Mouse (Mus musculus) liver, embryonic 11.5 days (tissue): ENCODE measurements at regions not wholly inside any gene's neighbourhood (a gene's known extent, or its start where the extent isn't known, plus 50 kb on each side); places are given as distances from the start of the nearest gene placed in this dataset.

Source experiments
- ATAC-seq: fragments of 200-750 bp; cut with Nextera tagmentation; replicated peaks from 2 replicates; pipeline ENCODE4 v1.8.0; 2017; ENCODE audit warnings: moderate number of reproducible peaks, mild to moderate bottlenecking, moderate TSS enrichment, moderate library complexity; ENCODE audit not compliant: low FRiP score
- DNase-seq: peaks from one replicate; pipeline ENCODE4 v3.0.0-alpha.2; 2017; ENCODE audit warnings: low spot score
- H3K27ac ChIP-seq: fragments of 300-500 bp; sonication (generic); 2 replicates; pipeline ENCODE4 v1.5.1; 2014; ENCODE audit warnings: mild to moderate bottlenecking, low read depth, low read length, control low read depth
- H3K27me3 ChIP-seq: fragments of 300-500 bp; sonication (generic); replicated peaks from 2 replicates; pipeline ENCODE4 v1.6.1; 2014; ENCODE audit warnings: low read length, mixed read lengths; ENCODE audit not compliant: control insufficient read depth, insufficient read depth
- H3K36me3 ChIP-seq: fragments of 300-500 bp; sonication (generic); 2 replicates; pipeline ENCODE4 v1.6.1; 2014; ENCODE audit warnings: mild to moderate bottlenecking, low read length, moderate library complexity, mixed read lengths; ENCODE audit not compliant: control insufficient read depth, insufficient read depth
- H3K4me1 ChIP-seq: fragments of 300-500 bp; sonication (generic); replicated peaks from 2 replicates; pipeline ENCODE4 v1.6.1; 2014; ENCODE audit warnings: low read length, mixed read lengths; ENCODE audit not compliant: control insufficient read depth, insufficient read depth
- H3K4me2 ChIP-seq: fragments of 300-500 bp; sonication (generic); 2 replicates; pipeline ENCODE4 v1.6.1; 2014; ENCODE audit warnings: mild to moderate bottlenecking, control low read depth, moderate library complexity
- H3K4me3 ChIP-seq: fragments of 300-500 bp; sonication (generic); 2 replicates; pipeline ENCODE4 v1.5.1; 2014; ENCODE audit warnings: low read depth, low read length, control low read depth
- H3K9ac ChIP-seq: fragments of 300-500 bp; sonication (generic); 2 replicates; pipeline ENCODE4 v1.6.1; 2014; ENCODE audit warnings: low read depth, low read length, control low read depth
- H3K9me3 ChIP-seq: fragments of 300-500 bp; sonication (generic); 2 replicates; pipeline ENCODE4 v1.6.1; 2016; ENCODE audit warnings: low read length, inconsistent platforms, mixed read lengths; ENCODE audit not compliant: control insufficient read depth
- WGBS: fragments of 180-500 bp; shearing (Covaris S2); extraction: QIAGEN DNeasy Blood & Tissue Kit; methylation state at CpG from one replicate; pipeline ENCODE4 v1.1.7; 2014; 5-methylcytosine and 5-hydroxymethylcytosine counted together

DNA sequence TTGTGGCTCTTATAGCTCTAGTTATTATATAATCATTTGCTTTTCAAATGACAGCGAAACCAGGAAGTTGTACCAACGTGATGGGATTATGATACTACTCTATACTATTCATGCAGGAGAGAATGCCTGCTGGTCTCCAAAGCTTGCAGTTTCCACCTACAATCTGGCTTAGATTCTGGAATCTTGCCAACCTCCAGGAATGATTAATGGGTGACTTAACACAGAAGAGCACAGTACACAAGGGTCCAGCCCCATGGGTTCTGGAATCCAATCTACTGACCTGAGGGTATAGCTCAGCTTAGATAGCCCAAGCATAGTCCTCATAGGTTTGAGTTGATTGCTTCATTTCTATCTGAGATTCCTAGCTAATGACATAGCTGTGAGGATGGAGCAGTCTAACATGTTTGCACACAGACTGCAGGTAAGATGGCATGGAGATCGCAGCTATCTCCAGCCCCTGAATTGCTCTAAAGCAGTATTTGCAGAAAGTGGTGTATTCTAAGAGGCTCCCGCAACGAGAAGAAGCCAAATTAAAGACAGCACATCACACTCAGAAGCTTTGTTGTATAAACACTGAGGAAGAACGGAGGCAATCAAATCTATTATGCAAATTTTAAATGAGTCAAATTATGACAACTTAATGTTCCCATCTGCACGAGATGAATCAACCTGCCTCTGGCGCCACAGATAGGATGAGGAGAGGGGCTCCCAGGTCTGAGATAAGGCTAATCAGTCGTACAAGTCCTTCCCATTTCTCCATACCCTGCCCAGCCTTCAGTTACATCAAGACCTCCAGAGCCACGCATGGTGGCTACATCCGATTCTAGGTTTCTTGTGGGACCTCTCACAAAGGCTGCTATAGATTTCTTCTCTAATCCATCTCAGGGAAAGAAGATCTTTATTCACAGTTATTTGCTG, 160.7 kb upstream of the Tgfbr2 start:
- no peaks in the 10 kb centered on the region for H3K9me3 ChIP-seq
- H3K4me1 ChIP-seq = peaks cover 14% of the 10 kb centered on the region
- no peak overlapping the region for H3K9ac ChIP-seq
- no peak overlapping the region for H3K27ac ChIP-seq
- 0 out of 2 replicates have a peak overlapping the region, but pooled peaks have one; percentile 35 for H3K4me2 ChIP-seq
- WGBS = 57% methylated on average over 11 of the region's 11 CpGs
- no peaks in the 10 kb centered on the region for H3K36me3 ChIP-seq
- ATAC-seq = peak; percentile 90
- H3K4me3 ChIP-seq = no peak overlapping the region
- no peaks in the 10 kb centered on the region for H3K27me3 ChIP-seq
- no peak for DNase-seq

GRCm38 (mm10) chr9:116333956-116334463, 158.8 kb upstream of the Tgfbr2 start:
- no peak overlapping the region for H3K4me2 ChIP-seq
- no peaks in the 10 kb centered on the region for H3K9me3 ChIP-seq
- 64% methylated on average over 6 of the region's 6 CpGs for WGBS
- ATAC-seq = no peak
- H3K4me1 ChIP-seq = peaks cover 14% of the 10 kb centered on the region
- H3K9ac ChIP-seq = no peak overlapping the region
- no peaks in the 10 kb centered on the region for H3K27me3 ChIP-seq
- H3K4me3 ChIP-seq = no peak overlapping the region
- H3K36me3 ChIP-seq = no peaks in the 10 kb centered on the region
- DNase-seq = no peak
- H3K27ac ChIP-seq = no peak overlapping the region

DNA sequence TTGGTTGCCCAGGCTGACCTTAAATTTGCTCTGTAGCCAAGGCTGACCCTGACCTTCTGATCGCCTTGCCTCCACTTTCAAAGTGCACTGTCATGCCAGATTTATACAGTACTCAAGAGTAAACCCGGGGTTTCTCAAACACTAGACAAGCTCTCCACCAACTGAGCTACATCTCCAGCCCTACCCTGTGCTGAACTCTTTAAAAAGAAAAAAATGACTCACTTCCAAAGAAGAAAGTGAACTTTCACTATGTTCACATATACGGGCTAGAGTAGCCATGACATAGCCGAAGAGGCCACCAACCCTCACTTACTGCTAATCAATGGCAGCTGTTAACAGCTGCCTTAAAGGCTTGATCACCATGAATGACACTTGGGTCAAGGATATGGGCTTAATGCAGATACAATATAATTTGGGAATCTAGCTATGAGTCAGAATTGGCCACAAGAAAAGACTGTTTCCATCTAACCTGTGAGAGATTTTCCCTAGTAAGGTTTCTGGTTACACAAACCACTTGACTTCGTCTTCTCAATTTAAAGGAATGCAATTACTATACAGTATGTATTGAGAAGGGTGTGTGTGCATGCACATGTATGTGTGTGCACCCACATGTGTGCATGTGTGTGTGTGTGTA, 157.4 kb upstream of the Tgfbr2 start:
- no peak overlapping the region for H3K9ac ChIP-seq
- no peak overlapping the region for H3K4me2 ChIP-seq
- H3K4me1 ChIP-seq = peaks cover 7% of the 10 kb centered on the region; the same call in 1 of the 2 replicates
- ATAC-seq (no peak), DNase-seq (no peak)
- WGBS = 79% methylated on average over 5 of the region's 5 CpGs
- H3K9me3 ChIP-seq = no peaks in the 10 kb centered on the region
- no peak overlapping the region for H3K4me3 ChIP-seq
- no peak overlapping the region for H3K27ac ChIP-seq
- H3K36me3 ChIP-seq = no peaks in the 10 kb centered on the region
- no peaks in the 10 kb centered on the region for H3K27me3 ChIP-seq

- no peak overlapping the region for H3K4me2 ChIP-seq
- no peaks in the 10 kb centered on the region for H3K36me3 ChIP-seq
- peaks cover 6% of the 10 kb centered on the region; the same call in 1 of the 2 replicates for H3K4me1 ChIP-seq
- no peaks in the 10 kb centered on the region for H3K27me3 ChIP-seq
- H3K9ac ChIP-seq = no peak overlapping the region
- WGBS = 82% methylated on average over 2 of the region's 2 CpGs
- DNase-seq (no peak), ATAC-seq (no peak)
- no peak overlapping the region for H3K27ac ChIP-seq
- H3K4me3 ChIP-seq = no peak overlapping the region
- no peaks in the 10 kb centered on the region for H3K9me3 ChIP-seq
Observed at GRCm38 (mm10) chr9:116331406-116331805, 156.2 kb upstream of the Tgfbr2 start.

DNA sequence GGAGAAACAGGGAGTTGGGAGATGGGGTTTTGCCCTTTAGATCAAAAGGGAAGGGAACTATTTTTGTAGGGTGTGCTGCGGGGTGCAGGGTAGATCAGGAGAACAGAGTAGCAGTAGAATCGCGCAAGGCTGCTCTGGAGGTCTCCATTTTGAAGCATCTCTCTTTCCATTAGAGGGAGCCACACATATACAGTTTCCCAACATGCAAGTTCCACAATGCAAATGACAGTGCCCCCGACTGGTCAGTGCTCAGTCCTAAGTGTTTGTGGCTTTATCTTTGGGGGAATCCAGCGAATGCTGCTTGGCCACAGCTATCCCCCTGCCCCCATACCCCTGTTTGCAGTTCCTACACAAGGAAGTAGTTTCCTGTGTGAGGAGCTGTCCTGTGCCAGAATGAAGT, 155.6 kb upstream of the Tgfbr2 start:
- no peak overlapping the region for H3K4me2 ChIP-seq
- no peak overlapping the region for H3K4me3 ChIP-seq
- DNase-seq (no peak), ATAC-seq (no peak)
- H3K9ac ChIP-seq = no peak overlapping the region
- no peaks in the 10 kb centered on the region for H3K9me3 ChIP-seq
- WGBS = 51% methylated on average over 5 of the region's 5 CpGs
- H3K27me3 ChIP-seq = no peaks in the 10 kb centered on the region
- H3K27ac ChIP-seq = no peak overlapping the region
- no peaks in the 10 kb centered on the region for H3K36me3 ChIP-seq
- peaks cover 3% of the 10 kb centered on the region; the same call in 1 of the 2 replicates for H3K4me1 ChIP-seq

GRCm38 (mm10) chr9:116329147-116329546, 154.0 kb upstream of the Tgfbr2 start:
- ATAC-seq (no peak), DNase-seq (no peak)
- no peaks in the 10 kb centered on the region for H3K4me1 ChIP-seq
- no peaks in the 10 kb centered on the region for H3K9me3 ChIP-seq
- no peak overlapping the region for H3K4me2 ChIP-seq
- no peak overlapping the region for H3K27ac ChIP-seq
- H3K4me3 ChIP-seq = no peak overlapping the region
- H3K36me3 ChIP-seq = no peaks in the 10 kb centered on the region
- H3K9ac ChIP-seq = no peak overlapping the region
- no peaks in the 10 kb centered on the region for H3K27me3 ChIP-seq
- 61% methylated on average over 5 of the region's 5 CpGs for WGBS

- WGBS = 43% methylated on average over 3 of the region's 3 CpGs
- H3K4me2 ChIP-seq = no peak overlapping the region
- H3K9ac ChIP-seq = no peak overlapping the region
- DNase-seq = no peak
- no peaks in the 10 kb centered on the region for H3K27me3 ChIP-seq
- H3K4me3 ChIP-seq = no peak overlapping the region
- no peaks in the 10 kb centered on the region for H3K4me1 ChIP-seq
- no peaks in the 10 kb centered on the region for H3K9me3 ChIP-seq
- no peak for ATAC-seq
- H3K27ac ChIP-seq = no peak overlapping the region
- no peaks in the 10 kb centered on the region for H3K36me3 ChIP-seq
Observed at GRCm38 (mm10) chr9:116328201-116328600, 153.0 kb upstream of the Tgfbr2 start.

DNA sequence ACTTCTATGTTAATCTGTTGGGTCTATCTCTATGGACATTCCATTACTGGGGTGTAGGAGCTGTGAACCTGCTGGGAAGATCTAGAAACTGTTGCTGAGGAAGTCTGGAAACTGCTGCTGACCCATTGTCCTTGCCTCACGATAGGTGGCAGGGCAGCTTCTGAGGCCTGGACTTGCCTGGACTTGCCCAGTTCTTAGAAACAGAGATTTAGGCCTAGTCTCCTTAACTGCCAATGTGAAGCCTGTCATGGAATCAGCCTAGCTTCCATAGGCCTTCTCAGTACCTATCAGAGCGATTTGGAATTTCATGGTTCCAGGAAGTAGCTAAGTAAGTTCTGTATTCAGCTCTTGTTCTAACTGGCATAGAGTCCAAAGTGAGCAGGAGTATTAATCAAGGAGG, 151.9 kb upstream of the Tgfbr2 start:
- H3K4me1 ChIP-seq = no peaks in the 10 kb centered on the region
- WGBS = 90% methylated on average over 2 of the region's 2 CpGs
- no peak overlapping the region for H3K27ac ChIP-seq
- no peak overlapping the region for H3K9ac ChIP-seq
- no peaks in the 10 kb centered on the region for H3K36me3 ChIP-seq
- H3K4me3 ChIP-seq = no peak overlapping the region
- no peak for DNase-seq
- no peak for ATAC-seq
- no peaks in the 10 kb centered on the region for H3K27me3 ChIP-seq
- H3K9me3 ChIP-seq = no peaks in the 10 kb centered on the region
- H3K4me2 ChIP-seq = no peak overlapping the region
